Mouse (Mus musculus): Measurements from ENCODE around the gene Spata2l. TPM values are rescaled to one million over a fixed set of nuclear protein-coding genes. Genes with fewer than 3 reads are reported as not detected.
A peak's percentile ranks its signal among the peaks of the same experiment; 100 is the strongest.
"Not testable (repeated sequence)": the region's sequence is repeated elsewhere in the genome, so short reads cannot be mapped to it uniquely, and the experiment has no call there.

The Spata2l gene
- total RNA-seq, 4 experiments from 2014 or later, result 55.1 to 69.3 (median 61.5) TPM

DNA sequence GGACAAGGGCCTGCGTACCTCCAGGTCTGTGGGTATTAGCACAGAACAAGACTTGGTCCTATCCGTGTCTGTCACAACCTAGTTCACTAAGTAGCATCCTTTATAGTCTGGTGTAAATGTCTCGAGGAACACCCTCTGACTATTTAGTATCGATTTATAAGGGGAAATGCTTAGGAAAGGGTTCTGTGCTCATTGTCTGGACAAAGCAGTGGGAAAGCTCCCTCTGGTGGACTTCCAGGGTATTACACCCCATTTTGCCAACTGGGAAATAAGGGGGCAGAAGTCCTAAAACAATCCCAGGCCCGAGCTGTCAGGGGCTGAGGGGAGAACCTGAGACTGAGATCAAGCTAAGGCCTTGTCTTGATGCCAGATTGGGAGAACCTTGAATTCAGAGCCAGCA, 33.7 kb downstream of the Spata2l start:
- peak in 1 of 2 experiments; percentile 78 for DNase-seq (ENCODE audit: low spot score in 2 of 2)

DNA sequence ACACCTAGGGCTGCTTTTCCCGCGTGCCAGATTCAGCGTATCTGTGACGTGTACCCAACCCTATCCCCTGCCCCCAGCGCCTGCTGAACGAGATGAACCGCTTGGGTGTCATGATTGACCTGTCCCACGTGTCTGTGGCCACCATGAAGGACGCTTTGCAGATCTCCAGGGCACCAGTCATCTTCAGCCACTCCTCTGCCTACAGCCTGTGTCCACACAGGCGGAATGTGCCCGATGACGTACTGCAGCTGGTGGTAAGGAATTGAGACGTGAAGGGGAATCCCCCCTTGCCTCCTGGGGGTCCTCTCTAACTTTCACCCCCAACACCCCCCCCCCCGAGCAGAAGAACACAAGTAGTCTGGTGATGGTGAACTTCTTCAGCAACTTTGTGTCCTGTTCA, 36.2 kb downstream of the Spata2l start:
- no peak for DNase-seq (ENCODE audit: low spot score in 2 of 2)

DNA sequence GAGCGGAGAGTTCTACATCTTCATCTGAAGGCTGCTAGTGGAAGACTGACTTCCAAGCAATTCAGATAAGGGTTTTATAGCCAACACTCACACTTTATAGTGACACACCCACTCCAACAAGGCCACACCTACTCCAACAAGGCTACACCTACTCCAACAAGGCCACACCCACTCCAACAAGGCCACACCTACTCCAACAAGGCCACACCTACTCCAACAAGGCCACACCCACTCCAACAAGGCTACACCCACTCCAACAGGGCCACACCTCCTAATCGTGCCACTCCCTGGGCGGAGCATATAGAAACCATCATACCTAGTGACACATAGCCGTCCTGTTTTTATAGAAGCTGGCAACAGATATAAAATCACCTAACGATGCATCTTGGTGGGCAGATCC, 39.0 kb downstream of the Spata2l start:
- DNase-seq (ENCODE audit: low spot score in 2 of 2), result not testable (repeated sequence)

DNA sequence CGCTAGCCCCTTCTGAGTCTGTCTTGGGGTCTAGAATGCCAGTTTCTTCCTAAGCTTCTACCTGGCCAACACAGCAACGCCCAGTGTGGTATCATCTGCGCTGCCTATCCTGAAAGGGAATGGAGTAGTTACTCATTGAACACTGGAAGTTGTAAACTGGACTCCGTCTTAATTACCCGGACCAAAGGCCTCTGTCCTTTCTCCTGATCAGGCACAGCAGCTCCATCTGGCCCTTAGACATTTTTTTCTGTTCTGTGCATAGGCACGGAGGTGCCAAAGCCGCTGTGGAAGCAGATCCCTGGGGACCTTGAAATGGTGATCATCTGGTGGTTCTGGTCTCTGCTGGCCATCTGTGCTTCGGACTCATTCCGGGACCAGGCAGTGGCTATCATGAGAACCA, 42.3 kb downstream of the Spata2l start:
- DNase-seq (ENCODE audit: low spot score in 2 of 2), result no peak

DNA sequence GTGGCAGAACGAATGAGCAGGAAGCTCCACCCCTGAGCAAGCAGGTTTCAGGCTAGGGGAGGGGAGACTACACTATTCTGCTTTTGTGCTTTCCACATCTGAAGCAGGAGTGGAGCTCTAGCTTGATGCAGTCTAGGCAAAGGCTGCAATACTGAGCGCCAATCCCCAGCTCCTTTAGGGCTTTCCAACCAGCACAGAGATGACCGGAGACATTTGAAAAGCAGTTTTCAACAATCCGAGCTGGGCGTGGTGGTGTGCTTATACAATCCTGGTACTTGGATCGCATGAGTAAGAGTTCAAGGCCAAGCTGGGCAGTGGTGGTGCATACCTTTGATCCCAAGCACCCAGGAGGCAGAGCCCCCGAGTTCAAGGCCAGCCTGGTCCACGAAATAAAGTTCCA, 44.1 kb downstream of the Spata2l start:
- no peak for DNase-seq (ENCODE audit: low spot score in 2 of 2)

DNA sequence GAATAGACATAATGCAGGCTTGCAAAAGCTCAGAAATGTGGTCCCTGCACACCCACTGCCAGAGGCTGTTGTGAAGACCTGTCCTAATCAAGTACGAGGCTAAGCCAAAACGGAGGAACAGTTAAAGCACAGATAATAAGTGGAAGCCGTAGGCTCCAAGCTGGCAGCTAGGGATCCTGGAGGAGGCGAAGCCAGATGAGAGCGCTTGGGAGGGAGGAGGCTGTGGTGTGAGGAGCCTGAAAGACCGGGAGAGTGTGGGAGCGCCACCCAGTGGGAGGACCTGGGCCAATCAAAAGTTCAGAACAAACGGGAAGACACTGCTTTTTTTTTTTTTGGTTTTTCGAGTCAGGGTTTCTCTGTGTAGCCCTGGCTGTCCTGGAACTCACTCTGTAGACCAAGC, 45.4 kb downstream of the Spata2l start:
- peak; percentile 67 to 78 for DNase-seq (ENCODE audit: low spot score in 2 of 2)

DNA sequence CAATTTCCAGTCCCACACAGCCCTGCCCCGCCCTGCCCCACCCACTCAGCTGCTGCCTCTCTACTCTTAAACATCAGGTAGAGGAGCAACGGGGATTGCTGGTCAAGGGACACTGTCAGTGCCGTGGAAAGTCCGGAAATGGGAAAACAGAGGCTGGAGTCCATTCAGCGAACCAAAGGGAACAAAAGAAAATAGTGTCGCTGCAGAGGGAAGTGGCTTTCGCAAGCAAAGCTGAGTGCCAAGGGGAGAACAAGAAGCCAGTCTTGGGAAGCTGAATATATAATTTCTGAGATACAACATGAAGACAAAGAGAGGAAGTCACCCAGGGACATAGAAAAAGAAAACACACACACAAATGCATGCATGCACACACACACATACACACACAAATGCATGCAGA, 47.2 kb downstream of the Spata2l start:
- DNase-seq (ENCODE audit: low spot score in 2 of 2), result no peak

DNA sequence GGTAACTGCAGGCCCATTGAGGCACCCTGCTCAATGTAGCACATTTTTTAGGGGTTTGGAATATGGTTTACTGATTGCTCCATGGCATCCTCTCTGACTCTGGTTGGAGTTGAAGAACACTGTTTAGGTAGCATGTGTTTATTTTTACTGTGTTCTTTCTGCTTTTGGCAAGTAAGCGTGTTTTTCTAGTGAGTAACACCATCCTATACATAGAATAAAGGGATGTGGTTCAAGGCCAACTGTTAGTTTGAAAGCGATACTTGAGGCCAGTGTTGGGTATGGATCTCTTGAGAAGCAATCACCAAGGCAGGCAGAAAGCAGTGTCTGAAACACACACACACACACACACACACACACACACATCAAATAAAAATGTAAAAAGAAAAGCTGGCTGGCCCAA, 48.0 kb downstream of the Spata2l start:
- no peak for DNase-seq (ENCODE audit: low spot score in 2 of 2)

DNA sequence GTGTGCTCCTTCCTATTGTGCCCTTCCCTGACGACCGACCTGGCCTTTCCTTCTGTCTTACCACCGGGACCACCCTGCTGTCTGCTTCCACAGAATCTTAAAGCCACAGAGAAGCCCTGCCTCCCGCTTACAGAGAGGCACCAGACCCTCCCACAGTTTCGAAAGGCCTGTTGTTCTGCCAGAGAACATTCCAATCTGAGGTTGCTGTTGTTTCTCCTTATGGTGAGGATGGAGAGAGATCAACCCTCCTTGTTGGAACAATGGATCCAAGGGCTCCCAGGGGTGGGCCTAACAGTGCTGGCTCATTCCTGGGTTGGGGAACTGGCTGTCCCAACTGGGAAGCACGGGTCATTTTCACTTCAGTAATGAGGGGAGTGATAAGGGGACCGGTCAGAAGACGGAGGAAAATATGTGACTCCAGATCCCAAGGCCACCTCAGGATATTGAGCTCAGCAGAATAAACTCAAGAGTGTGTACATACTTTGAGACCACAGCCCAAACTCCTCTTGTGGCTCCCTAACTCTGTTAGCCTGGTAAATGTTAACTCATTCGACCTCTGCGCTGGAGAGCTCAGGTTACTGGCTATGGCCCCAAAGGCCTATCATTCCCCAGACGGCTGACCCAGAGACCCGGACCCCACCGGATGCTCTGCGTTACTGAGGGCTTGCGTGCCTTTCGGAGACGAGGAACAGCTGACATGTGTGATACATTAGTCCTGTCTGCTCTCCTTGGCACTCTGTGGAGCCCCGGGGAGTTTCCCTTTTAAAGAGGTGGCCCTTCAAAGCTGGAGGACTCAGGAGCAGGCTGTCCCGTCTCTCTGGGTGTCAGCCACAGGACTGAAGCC, 50.2 kb downstream of the Spata2l start, which contains the start of gene Dpep1:
TSS of gene Dpep1 (plus strand) at position 677 of the 844 bp plus-strand sequence.
- DNase-seq (ENCODE audit: low spot score in 2 of 2), result no peak

DNA sequence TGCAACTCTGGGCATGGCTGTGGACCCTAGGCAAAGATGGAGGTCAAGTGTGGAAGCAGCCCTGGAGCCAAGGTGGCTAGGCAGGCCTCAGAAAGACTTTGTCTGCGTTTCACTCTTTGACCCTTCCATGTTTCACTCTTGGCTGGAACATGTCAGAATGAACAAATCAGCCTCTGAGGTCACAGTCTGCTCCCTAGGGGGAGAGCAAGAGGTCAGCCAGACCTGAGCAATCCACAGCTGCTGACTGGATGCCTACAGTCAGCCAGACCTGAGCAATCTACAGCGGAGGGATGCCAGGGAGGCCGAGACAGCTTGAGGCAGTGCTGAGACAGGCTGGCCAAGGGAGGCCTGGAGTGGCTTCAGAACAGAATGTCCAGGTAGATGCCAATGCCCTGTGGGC, 54.6 kb downstream of the Spata2l start:
- no peak for DNase-seq (ENCODE audit: low spot score in 2 of 2)

Other genes with a start within 250 kb of the Spata2l start
- 100 to 1,000 TPM; 149 to 174 (median 162) TPM for gene Ankrd11, start 194.0 kb downstream of the Spata2l start, total RNA-seq (2022)
- gene Spg7, start 173.3 kb downstream of the Spata2l start, total RNA-seq (2022), result 10 to 100 TPM; 51.8 to 64.2 (median 60.9) TPM
- gene Rpl13, start 133.9 kb downstream of the Spata2l start, total RNA-seq (2022), result 100 to 1,000 TPM; 359 to 512 (median 443) TPM
- 100 to 1,000 TPM; 277 to 341 (median 303) TPM for gene Cpne7, start 118.9 kb downstream of the Spata2l start, total RNA-seq (2022)
- 1 to 10 TPM; 1.7 to 3.1 (median 1.9) TPM for gene Sult5a1, start 77.9 kb downstream of the Spata2l start, total RNA-seq (2022)
- under 1 TPM in 1 of 4 experiments, not detected in 3; 0.45 TPM for gene Dpep1, start 50.0 kb downstream of the Spata2l start, total RNA-seq (2022)
- 100 to 1,000 TPM in 3 of 4 experiments, 10 to 100 TPM in 1; 95.9 to 131 (median 123) TPM for gene Chmp1a, start 23.5 kb downstream of the Spata2l start, total RNA-seq (2022)
- gene Spata33, start 23.4 kb downstream of the Spata2l start, total RNA-seq (2022), result 1 to 10 TPM; 5.5 to 9.7 (median 6.6) TPM
- 100 to 1,000 TPM in 1 of 4 experiments, 10 to 100 TPM in 3; 84.5 to 112 (median 94.1) TPM for gene Cdk10, start 11.4 kb downstream of the Spata2l start, total RNA-seq (2022)
- gene Zfp276, start 18.0 kb upstream of the Spata2l start, total RNA-seq (2022), result 10 to 100 TPM; 21.0 to 27.4 (median 24.2) TPM
- gene Vps9d1, start 18.1 kb upstream of the Spata2l start, total RNA-seq (2022), result 10 to 100 TPM; 52.1 to 63.9 (median 58.9) TPM
- 1 to 10 TPM in 3 of 4 experiments, under 1 TPM in 1; 0.96 to 3.2 (median 3.0) TPM for gene Fanca, start 82.3 kb upstream of the Spata2l start, total RNA-seq (2022)
- gene Spire2, start 96.5 kb upstream of the Spata2l start, total RNA-seq (2022), result 10 to 100 TPM; 15.8 to 16.3 (median 16.0) TPM
- 100 to 1,000 TPM; 466 to 571 (median 498) TPM for gene Tcf25, start 137.5 kb upstream of the Spata2l start, total RNA-seq (2022)
- under 1 TPM in 1 of 4 experiments, not detected in 3; 0.08 TPM for gene Mc1r, start 170.9 kb upstream of the Spata2l start, total RNA-seq (2022)
- gene Tubb3, start 175.2 kb upstream of the Spata2l start, total RNA-seq (2022), result 100 to 1,000 TPM; 265 to 291 (median 279) TPM
- 10 to 100 TPM; 48.1 to 59.4 (median 54.5) TPM for gene Def8, start 187.3 kb upstream of the Spata2l start, total RNA-seq (2022)
- 10 to 100 TPM; 28.3 to 36.0 (median 32.2) TPM for gene Afg3l1, start 241.7 kb upstream of the Spata2l start, total RNA-seq (2022)

Data from layer of hippocampus, adult 8-10 months (tissue).